Mouse (Mus musculus): Measurements from ENCODE around the gene Atf6. TPM values are rescaled to one million over a fixed set of nuclear protein-coding genes. Genes with fewer than 3 reads are reported as not detected.

Gene Atf6
- total RNA-seq, 2 experiments from 2014 or later = 17.2 to 17.5 TPM

DNA sequence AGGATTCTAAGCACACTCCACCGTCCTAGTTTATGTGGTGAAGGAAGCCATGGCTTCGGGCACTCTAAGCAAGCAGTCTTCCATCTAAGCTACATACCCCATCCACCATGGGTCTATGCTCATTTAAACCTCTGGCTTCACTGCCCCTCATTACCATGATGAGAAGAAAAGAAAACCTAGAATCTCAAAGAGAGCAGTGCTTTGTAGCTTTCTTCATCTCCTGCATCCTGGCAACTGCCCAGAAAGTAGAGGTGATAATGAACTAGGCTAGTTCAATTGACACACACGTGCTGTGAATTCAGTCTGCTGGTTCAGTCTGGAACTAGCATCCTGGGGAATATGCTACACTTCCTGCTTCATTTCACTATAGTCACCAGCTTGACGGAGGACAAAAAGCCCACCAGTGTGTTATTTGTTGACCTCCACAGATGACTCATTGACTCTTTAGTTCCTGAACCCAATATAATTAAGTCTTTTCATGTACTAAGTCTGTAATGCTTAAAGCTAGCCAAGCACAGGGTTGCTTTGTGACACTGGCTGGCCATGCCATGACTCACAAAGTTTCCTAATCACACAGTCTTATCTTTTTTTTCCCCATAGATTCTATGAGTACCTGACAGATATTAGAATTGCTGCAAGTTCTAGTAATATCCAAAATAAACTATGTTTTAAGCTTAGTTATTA lies 162.5 kb downstream of the Atf6 start:
- DNase-seq = no peak

GRCm38 (mm10) chr1:170704103-170704502 lies 163.5 kb downstream of the Atf6 start:
- DNase-seq = no peak

DNA sequence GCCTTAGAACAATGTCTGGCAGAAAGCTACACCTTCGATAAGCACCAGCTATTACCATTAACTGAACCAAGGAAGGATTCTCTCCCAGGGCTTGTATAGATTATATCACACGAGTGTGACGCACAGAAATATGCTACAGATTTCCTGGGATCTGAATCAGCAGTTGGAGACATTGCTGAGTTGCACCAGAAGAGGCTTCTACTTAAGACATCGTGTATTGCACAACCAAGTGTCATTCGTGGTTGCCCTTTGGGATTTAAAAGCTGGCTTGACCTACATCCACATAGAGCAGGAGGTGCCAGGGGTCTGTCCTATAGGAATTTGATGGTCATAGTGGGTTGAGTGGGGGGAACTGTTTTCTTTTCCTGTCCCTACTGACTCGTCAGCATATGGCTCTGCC lies 164.6 kb downstream of the Atf6 start:
- no peak for DNase-seq

DNA sequence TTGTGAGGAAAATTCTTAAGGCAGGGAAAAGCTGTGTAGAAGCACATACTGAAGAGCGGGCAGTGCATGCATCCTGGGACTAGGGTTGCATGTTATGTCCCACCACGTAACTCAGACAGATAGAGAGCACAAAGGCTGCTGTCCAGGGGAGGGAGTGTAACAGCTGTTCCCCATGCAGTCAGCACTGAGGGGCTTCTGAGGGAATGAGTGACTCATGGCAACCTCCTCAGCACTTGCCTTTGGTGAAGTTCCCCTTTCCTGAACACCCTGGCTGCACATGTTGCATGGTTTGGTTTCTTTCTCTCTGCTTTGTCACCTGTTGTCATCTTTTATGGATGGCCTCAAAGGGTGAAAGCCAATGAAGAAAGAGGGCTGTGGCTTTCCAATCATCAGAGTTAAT lies 165.3 kb downstream of the Atf6 start:
- DNase-seq = no peak

- no peak for DNase-seq
Measured at GRCm38 (mm10) chr1:170701582-170701981, 166.0 kb downstream of the Atf6 start.

DNA sequence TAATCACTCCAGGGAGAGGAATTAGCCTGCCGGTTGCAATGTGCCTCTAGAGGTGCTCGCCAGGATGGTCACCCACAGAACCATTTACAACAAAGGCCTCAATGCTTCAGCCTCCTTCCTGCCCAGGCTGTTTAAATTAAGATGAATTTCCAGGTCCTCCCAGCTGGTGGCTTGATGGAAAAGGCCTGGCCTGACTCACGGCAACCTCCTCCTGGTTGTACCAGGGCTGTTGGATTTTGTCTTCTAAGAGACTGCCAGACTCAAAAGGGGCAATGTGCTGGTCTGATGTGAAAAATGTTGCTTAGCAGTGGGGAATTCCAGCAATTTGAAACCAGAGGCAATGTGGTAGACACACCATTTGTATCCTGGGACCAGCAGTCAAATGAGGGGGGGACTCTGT lies 166.4 kb downstream of the Atf6 start:
- DNase-seq = no peak

DNA sequence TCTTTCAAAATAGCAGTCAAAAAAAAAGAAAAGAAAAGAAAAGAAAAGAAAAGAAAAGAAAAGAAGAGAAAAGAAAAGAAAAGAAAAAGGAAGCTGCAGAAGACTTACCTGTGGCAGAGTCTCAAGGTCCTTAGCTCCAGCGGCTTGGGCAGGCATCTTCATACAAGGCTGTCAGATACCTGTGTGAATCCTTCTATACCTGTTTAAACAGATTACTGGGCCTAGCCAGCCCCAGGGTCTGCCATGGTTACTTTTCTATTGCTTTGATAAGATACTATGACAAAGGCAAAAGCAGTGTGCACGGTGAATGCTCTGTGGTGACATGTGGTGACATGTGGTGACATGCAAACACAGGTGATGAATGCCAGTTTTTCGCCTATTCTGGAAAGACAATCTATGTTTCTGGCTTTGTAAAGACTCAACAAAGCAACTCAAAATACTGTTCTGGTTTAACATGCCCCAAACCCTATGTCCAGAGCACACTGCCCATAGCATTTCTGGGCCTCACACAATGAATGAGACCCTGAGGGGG lies 167.0 kb downstream of the Atf6 start:
- DNase-seq = no peak

- DNase-seq = no peak
Measured at GRCm38 (mm10) chr1:170699553-170699952, 168.0 kb downstream of the Atf6 start.

DNA sequence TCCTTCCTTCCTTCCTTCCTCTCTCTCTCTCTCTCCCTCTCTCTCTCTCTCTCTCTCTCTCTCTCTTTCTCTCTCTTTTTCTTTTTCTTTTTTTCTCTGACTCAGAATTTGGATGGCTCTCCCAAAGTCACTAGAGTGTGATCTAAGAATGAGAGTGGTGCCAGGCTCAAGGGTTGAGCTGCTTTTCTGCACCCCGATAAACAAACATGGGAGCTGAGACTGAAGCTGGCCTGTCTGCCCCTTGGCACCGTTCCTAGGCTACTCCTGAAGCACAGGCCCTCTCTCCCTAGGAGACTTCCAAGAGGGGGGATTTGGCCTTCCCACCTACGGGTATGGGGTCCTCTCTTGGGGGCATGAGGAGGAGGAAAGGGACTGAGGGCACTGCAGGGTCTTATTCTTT lies 168.8 kb downstream of the Atf6 start:
- DNase-seq = no peak

DNA sequence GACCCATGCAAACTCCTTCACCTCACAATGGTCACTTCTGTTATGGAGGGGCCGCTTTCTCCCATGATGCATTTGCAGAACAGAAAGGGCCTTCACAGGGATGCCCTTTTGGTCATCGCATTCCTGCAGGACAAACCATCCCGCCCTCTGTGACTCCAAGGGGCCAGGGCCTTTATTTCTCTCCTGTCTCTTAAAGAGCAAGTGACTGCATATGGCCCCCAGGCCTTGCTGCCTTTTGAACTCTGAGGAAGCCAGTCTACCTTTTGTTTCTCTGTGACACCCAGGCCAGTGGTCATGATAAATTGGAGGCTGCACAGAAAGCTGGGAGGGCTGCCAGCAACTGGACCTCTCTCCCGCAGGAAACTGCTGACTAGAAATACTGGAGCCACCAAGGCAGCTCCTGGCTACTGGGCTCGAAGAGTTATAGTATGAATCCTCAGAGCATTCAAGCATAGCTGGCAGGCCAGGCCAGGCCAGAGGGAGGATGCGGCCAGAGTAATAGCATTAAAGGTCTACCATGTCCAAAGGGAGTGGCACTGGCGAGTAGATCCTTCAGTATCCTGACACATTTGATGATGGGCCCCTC lies 169.7 kb downstream of the Atf6 start:
- DNase-seq = no peak

GRCm38 (mm10) chr1:170696996-170697395 lies 170.6 kb downstream of the Atf6 start:
- DNase-seq = no peak

- no peak for DNase-seq
Measured at GRCm38 (mm10) chr1:170695326-170695725, 172.2 kb downstream of the Atf6 start.

DNA sequence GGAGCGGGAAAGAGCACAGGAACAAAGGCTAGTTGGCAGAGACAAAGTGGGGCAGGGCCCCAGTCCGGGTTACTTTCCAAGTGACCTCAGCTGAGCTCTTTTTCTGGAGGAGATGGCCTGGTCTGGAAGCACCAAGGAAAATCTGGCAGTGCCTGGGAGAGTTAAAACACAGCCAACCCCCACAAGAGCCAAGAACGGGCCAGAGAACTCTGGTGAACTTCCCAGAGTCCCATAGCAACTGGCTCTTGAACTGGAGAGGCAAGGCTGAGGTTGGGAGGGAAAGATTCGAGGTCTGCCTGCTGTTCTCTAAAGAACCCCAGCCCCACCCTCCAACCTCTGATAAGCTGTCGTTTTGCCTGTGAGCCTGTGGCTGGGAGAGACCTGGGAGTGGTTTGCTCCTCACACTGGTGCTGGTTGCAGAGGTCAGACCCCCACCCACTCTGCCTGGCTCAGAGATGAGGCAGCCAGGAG lies 172.7 kb downstream of the Atf6 start:
- peak; percentile 39 for DNase-seq

GRCm38 (mm10) chr1:170691301-170691700 lies 176.3 kb downstream of the Atf6 start:
- no peak for DNase-seq

DNA sequence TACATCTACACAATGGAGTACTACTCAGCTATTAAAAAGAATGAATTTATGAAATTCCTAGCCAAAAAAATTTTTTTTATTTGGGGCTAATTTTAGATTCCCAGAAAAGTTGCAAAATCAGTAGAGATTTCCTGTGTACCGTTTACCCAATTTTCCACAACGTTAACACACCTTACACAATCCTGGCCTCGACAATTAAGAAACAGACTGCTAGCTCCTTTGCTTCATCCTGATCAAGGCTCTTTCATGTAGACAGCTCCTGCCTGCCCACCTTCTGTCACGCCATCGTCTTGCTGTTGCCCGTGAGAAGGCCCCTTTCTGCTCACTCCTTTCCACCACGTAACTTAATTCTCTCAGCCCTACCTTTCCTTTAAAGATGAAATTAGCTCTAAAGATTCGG lies 177.8 kb downstream of the Atf6 start:
- DNase-seq = no peak

GRCm38 (mm10) chr1:170683863-170684262 lies 183.7 kb downstream of the Atf6 start:
- DNase-seq = no peak

DNA sequence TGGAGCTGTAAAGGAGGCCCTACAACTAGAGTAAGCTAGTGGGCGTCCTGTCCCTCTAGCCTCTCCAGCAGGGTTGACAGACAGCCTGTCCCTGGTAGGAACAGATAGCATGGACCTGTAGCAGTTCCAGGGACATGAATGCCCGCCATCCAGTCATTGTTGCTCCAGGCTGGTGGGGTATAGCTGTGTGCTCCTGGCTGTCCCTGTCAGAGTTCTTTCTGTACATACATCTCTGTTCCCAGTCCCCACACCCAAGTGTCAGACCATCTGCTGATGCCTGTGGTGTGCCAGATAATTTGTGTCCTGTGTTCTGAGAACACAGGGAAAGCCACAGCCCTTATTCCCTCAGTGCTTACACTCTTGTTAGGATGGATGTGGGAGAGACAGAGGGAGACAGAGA lies 187.9 kb downstream of the Atf6 start:
- no peak for DNase-seq

GRCm38 (mm10) chr1:170678861-170679260 lies 188.7 kb downstream of the Atf6 start:
- DNase-seq = no peak

- DNase-seq = no peak
Measured at GRCm38 (mm10) chr1:170677681-170678080, 189.9 kb downstream of the Atf6 start.

DNA sequence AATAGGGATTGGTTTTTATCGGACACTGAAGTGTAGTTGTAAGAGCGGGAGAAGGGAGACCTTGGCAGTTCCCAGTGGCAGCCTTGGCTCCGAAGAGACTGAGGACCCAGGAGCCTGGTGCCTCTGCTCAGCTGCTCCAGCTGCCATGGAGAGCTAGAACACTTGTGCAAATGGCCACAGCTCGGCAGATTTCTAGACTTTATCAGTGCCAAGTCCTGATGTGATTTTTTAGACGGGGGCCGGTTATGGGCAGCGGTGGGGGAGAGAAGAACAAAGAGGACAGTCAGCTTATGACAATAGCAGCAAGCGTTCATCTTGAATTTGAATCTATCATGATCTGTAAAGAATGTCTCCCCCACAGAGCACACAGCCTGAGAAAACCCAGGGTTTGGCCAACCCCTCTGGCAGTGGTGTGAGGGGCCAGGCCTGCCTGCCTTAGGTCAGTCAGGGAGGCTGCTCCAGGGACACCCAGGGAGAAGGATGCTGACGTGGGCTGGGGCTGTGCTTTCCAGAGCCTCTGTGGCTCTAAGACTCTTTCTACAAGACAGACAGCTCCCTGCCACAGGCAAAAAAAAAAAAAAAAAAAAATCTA lies 193.3 kb downstream of the Atf6 start:
- peak; percentile 52 for DNase-seq

DNA sequence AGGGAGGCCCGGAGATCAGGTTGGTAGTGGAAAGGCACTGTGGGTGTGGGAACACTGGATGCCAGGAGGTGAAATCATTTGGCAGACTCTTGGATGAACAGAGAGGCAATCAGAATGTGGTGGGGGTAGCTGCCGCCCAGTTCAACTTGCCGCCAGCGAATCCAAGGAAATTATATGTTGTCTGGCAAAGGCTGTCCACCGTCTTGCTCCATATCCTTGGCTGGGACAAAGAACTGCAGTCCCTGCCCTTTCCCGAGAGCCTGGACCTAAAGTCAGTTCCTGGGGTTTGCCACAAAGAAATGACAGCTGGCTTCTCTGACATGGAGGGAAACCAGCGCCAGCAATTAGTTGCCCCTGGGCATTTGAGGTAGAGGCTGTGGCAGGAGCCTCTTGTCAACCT lies 202.4 kb downstream of the Atf6 start:
- no peak for DNase-seq

DNA sequence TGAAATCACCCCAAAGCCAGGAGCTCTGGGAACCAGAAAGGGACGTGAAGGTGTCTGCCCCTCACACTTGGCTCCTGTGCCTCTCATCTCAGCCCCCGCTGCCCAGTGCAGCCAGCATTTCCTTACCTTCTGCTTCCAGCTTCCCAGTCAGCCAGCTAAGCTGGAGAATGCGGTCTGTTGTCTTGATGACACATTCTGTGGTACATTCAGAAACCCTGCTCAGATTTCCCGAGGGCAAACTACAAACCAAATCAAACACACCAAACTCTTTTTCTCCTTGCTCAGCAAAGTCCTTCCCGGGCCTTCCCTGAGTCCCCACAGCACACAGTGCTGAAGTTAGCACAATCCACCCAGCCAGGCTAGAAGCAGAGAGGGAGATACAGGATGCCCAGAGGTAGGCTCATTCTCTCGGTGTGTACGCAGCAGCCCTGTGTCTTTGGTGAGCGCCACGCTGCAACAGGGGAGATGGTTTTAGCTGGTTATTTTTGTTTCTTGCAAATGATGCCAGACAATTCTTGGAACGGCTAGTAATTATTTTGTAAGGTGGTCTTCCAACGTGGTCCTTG lies 202.9 kb downstream of the Atf6 start:
- no peak for DNase-seq

DNA sequence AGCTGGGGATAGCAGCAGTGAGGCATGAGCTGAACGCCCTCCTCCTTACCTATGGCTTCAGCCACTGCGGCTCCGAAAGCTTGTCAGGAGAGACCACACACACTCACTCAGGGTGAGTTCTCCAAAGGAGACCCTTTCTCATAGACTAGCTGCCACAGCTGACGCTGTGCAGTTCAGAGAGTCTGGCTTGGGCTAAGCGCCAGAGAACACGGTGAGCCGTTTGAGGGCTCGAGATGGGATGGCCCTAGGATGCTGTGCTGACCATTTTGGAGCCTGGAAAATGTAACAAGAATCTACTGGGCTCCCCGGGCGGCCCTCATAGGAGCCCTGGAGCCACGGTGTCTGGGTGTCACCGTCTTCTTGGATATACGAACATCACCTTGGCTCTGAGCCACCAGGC lies 208.3 kb downstream of the Atf6 start:
- DNase-seq = no peak

All from gastrocnemius, postnatal 10 days (tissue).